Mouse (Mus musculus): ENCODE data around the gene Ntn1. TPM values are rescaled to one million over a fixed set of nuclear protein-coding genes. Genes with fewer than 3 reads are reported as not detected.

The Ntn1 gene
- polyA plus RNA-seq, 1 experiment from 2014 or later: 9.1 TPM

DNA sequence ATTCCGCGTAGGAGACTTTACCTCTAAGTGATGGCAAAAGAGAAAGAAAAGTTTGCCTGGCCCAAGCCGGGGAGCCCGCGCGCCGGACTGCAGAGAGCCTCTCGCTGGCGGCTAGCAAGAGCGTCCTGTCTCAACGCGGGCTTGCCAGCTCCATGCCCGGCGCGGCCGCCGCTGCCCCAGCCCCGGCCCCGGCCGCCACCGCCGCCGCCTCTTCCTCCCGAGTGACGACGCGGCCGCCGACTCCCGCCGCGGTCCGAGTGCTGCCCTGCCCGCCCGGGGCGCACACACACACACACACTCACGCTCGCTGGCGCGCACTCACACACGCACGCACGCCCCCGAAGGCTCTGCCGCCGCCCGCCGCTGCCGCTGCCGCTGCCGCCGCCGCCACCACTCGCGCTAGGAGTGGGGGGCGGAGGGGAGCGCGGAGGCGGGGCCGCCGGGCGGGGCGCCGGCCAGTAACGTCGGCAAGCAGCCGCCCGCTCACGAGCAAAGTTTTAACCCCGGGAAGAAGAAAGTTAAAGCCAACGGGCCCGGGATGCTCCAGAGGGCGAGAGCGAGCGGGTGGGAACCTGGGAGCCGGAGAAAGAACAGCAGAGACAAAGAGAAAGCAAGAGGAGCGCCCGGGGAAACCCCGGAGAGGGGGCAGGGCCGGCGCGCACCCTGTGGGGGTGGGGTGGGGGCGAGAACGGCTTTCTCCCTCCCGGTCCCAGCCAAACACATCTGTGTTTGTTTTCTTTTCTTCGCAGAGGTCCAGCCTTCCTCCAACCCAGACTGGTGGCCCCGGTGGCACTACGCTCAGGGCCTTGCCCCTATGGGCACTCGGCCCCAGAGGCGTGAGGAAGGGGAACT, 13.8 kb downstream of the Ntn1 start:
- peak overlapping the region; percentile 66 for H3K4me3 ChIP-seq (replicated peaks)
- peaks cover 23% of the 10 kb centered on the region for H3K4me1 ChIP-seq (replicated peaks)
- peak; percentile 82 for ATAC-seq
- H3K9me3 ChIP-seq: no peaks in the 10 kb centered on the region
- peaks cover 53% of the 10 kb centered on the region for H3K27me3 ChIP-seq (replicated peaks)
- WGBS: 1% methylated on average over 79 of the region's 90 CpGs
- no peaks in the 10 kb centered on the region for H3K36me3 ChIP-seq
- H3K4me2 ChIP-seq (replicated peaks): peak overlapping the region; percentile 97
- H3K27ac ChIP-seq: peak overlapping the region; percentile 72
- peak overlapping the region; percentile 61 for H3K9ac ChIP-seq

DNA sequence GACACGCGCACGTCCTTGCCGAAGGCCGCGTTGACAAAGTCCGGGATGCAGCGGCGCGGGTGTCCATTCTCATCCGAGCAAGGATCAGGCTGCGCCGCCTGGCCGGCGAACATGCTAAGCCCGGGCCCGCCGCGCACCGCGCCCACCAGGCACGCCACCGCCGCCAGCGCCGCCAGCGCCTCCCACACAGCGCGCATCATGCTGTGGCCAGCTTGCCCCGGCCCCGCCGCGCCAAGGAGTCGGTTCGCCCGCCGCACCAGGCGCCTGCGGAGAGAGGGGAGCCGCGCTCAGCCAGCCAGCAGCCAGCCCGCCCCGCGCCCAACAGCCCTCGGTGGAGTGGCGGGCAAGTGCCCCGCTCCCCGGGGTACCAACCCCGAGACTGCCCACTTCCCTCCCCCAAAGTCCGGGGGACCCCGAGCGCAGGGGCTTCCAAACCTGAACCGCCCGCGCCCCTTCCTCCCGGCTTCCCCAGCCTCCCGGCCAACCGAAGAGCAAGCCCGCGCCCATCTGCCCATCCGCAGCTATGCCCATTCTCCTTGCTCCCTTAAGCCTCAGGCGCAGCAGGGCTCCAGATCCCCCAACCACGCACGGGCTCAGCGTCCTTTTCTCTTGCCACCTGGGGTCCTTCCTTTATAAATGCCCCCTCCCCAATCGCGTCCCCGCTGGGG, 14.6 kb downstream of the Ntn1 start:
- Histone ChIP-seq H3K36me3 (no peaks in the 10 kb centered on the region), H3K27ac (peak overlapping the region; percentile 72; the same call in 1 of the 2 replicates), H3K27me3 (replicated peaks) (peaks cover 47% of the 10 kb centered on the region), H3K9ac (peak overlapping the region; percentile 61), H3K4me1 (replicated peaks) (peaks cover 23% of the 10 kb centered on the region), H3K4me3 (replicated peaks) (peak overlapping the region; percentile 66), H3K4me2 (replicated peaks) (peak overlapping the region; percentile 97), H3K9me3 (no peaks in the 10 kb centered on the region)
- whole genome bisulfite sequencing: under 1% methylated on average over 68 of the region's 68 CpGs
- peak; percentile 55 for ATAC-seq

DNA sequence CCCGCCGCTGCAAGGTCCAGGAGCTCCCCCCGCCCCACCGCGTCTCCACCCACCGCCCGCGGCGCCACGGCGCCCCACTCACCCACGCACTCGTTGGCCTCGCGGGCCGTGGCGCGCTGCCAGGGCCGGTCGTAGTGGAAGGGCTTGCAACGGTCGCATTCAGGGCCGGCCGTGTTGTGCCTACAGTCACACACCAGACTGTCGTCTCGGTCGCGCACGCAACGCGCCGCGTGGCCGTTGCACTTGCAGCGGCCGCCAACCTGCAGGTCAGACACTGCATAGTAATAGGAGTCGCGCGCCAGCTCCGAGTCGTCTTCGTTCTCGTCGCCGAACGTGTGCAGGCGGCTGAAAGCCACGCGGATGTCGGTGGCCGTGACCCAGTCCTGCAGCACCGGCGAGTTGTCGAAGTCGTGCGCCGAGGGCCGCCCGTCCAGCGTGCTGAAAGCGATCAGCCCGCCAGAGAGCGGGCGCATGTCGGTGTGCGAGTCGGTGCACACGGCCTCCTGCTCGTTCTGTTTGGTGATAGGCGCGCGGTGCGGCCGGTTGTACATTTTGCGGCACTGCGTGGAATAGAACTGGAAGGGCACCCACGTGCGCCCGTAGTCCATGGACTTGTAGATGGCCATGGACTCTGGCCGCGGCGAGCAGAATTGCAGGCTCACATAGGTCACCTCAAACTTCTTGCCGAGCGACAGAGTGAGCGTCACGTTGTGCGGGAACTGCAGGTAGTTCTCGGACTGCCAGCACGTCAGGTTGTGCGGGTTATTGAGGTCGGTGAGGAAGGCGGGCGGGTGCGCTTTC, 15.4 kb downstream of the Ntn1 start:
- Histone ChIP-seq H3K4me3 (replicated peaks) (peak overlapping the region; percentile 66), H3K4me1 (replicated peaks) (peaks cover 23% of the 10 kb centered on the region), H3K27me3 (replicated peaks) (peaks cover 40% of the 10 kb centered on the region), H3K9me3 (no peaks in the 10 kb centered on the region), H3K9ac (peak overlapping the region; percentile 61), H3K27ac (no peak overlapping the region), H3K4me2 (replicated peaks) (peak overlapping the region; percentile 97), H3K36me3 (no peaks in the 10 kb centered on the region)
- under 1% methylated on average over 94 of the region's 94 CpGs for WGBS
- ATAC-seq: peak; percentile 3; the same call in 1 of the 2 replicates

DNA sequence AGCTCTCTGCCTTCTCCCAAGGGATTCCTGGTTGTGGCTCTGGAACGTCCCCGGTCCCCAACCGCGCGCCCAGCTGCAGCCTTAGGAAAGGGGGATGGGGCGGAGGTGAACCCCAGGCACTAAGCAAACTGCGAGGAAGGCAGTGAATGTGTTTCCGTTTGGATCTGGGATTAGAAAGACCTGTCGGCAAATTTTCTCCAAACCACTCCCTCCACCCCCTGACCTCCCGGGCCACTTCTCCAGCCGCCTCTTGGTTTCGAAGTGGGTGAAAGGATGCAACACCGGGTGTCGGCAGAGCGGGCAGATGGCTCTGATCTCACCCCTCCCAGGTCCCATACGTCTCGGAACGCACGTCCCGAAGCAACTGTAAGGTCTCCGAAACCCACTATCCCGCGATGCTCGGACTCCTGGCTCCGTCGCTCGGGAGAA, 16.0 kb downstream of the Ntn1 start:
- no peak for ATAC-seq
- H3K9ac ChIP-seq: peak overlapping the region; percentile 61

DNA sequence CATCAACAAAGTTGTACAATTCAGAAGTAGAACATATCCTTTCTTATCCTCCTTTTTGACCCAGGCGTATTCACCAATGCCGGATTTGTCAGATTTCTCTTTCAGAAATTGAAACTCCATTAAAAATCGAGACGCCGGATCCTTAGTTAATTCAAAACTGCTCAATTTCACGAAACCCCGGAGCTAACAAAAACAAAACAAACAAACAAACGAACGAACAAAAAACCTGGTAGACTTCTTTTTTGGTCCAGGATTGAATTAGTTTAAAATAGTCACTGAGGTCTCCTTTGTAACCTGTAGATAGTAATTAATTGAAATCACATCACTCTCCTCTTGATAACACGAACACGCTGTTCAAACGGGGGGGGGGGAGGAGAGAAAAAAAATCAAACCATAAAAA, 16.5 kb downstream of the Ntn1 start:
- H3K4me2 ChIP-seq (replicated peaks): peak overlapping the region; percentile 97
- H3K27me3 ChIP-seq (replicated peaks): peaks cover 40% of the 10 kb centered on the region
- H3K4me3 ChIP-seq (replicated peaks): peak overlapping the region; percentile 66
- no peaks in the 10 kb centered on the region for H3K36me3 ChIP-seq
- 27% methylated on average over 12 of the region's 12 CpGs for WGBS
- H3K9me3 ChIP-seq: no peaks in the 10 kb centered on the region
- peaks cover 28% of the 10 kb centered on the region for H3K4me1 ChIP-seq (replicated peaks)
- H3K27ac ChIP-seq: no peak overlapping the region
- H3K9ac ChIP-seq: no peak overlapping the region; the same call in 1 of the 2 replicates
- ATAC-seq: no peak

More for the DNA sequence above, 16.0 kb downstream of the Ntn1 start:
- Histone ChIP-seq H3K4me1 (replicated peaks) (peaks cover 24% of the 10 kb centered on the region), H3K9me3 (no peaks in the 10 kb centered on the region), H3K27me3 (replicated peaks) (peaks cover 40% of the 10 kb centered on the region), H3K4me2 (replicated peaks) (peak overlapping the region; percentile 97), H3K4me3 (replicated peaks) (peak overlapping the region; percentile 66), H3K36me3 (no peaks in the 10 kb centered on the region), H3K27ac (no peak overlapping the region)
- WGBS: 2% methylated on average over 27 of the region's 27 CpGs

DNA sequence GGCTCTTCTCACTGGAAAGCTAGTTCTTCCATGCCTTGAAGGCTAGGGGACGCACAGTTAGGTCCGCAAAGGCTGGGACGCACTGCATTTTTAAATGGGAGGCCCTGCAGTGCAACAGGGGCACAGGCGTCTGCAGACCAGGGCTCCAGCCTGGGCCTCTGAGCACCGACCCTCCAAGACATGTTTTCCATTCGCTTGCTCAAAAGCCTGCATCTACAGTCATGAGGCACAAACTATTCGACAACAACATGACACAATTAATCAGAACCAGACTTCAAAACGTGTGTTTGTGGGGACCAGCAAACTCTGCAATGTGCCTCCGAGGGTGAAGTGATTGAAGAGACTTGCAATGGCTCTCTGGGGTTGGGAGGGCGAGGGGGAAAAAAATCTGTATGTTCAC, 17.1 kb downstream of the Ntn1 start:
- H3K27me3 ChIP-seq (replicated peaks): peaks cover 40% of the 10 kb centered on the region
- H3K9me3 ChIP-seq: no peaks in the 10 kb centered on the region
- 0 out of 2 replicates have a peak overlapping the region, but pooled peaks have one; percentile 4 for H3K4me3 ChIP-seq (replicated peaks)
- no peak for ATAC-seq
- 32% methylated on average over 10 of the region's 10 CpGs for WGBS
- no peak overlapping the region for H3K9ac ChIP-seq
- H3K4me2 ChIP-seq (replicated peaks): peak overlapping the region; percentile 19
- H3K27ac ChIP-seq: no peak overlapping the region
- H3K36me3 ChIP-seq: no peaks in the 10 kb centered on the region
- peaks cover 28% of the 10 kb centered on the region for H3K4me1 ChIP-seq (replicated peaks)

DNA sequence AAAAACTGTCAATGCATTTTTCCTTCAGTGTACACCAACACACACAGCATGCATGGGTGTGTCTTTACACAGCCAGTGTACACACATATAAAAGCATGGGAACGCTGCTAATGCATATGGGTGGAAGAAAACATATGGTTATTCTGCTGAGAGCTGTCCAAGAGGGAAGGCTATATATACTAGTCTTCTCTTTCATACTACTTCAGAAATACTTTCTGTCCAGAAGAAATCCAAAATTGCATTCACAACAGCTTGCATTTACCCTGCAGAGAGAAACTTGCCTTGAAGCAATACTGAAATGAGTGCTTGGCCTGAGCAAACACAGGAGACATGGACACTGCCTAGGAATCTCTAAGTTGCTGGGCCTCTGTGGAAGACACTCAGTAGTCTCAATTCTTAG, 18.8 kb downstream of the Ntn1 start:
- Histone ChIP-seq H3K9ac (no peak overlapping the region), H3K4me1 (replicated peaks) (peaks cover 24% of the 10 kb centered on the region), H3K27me3 (replicated peaks) (peaks cover 33% of the 10 kb centered on the region), H3K36me3 (no peaks in the 10 kb centered on the region), H3K4me2 (replicated peaks) (no peak overlapping the region), H3K27ac (no peak overlapping the region), H3K9me3 (no peaks in the 10 kb centered on the region), H3K4me3 (replicated peaks) (no peak overlapping the region)
- ATAC-seq: no peak
- 56% methylated on average over 1 of the region's 1 CpGs for WGBS

DNA sequence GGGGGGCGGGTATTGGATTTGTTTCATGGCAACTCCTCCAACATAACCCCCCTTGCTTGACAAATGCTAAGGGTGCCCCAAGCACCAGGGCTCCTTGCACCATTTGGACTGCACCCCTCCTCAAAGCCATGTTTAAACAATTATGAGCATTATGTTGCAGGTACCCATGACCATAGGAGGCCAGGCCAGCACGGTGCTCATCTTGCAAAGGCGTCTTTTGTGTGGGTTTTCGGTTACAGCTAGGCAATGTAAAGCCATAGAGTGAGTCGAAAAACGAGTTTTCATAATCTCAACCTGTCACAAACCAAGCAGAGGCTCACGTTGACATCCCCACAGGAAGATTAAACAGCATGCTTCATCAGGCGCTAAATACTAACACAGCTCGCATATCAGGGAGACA, 19.3 kb downstream of the Ntn1 start:
- H3K4me3 ChIP-seq (replicated peaks): no peak overlapping the region
- no peaks in the 10 kb centered on the region for H3K36me3 ChIP-seq
- 78% methylated on average over 9 of the region's 9 CpGs for WGBS
- no peak overlapping the region for H3K4me2 ChIP-seq (replicated peaks)
- H3K4me1 ChIP-seq (replicated peaks): peaks cover 24% of the 10 kb centered on the region
- H3K9me3 ChIP-seq: no peaks in the 10 kb centered on the region
- no peak overlapping the region for H3K27ac ChIP-seq
- H3K9ac ChIP-seq: no peak overlapping the region
- ATAC-seq: no peak
- peaks cover 28% of the 10 kb centered on the region for H3K27me3 ChIP-seq (replicated peaks)

DNA sequence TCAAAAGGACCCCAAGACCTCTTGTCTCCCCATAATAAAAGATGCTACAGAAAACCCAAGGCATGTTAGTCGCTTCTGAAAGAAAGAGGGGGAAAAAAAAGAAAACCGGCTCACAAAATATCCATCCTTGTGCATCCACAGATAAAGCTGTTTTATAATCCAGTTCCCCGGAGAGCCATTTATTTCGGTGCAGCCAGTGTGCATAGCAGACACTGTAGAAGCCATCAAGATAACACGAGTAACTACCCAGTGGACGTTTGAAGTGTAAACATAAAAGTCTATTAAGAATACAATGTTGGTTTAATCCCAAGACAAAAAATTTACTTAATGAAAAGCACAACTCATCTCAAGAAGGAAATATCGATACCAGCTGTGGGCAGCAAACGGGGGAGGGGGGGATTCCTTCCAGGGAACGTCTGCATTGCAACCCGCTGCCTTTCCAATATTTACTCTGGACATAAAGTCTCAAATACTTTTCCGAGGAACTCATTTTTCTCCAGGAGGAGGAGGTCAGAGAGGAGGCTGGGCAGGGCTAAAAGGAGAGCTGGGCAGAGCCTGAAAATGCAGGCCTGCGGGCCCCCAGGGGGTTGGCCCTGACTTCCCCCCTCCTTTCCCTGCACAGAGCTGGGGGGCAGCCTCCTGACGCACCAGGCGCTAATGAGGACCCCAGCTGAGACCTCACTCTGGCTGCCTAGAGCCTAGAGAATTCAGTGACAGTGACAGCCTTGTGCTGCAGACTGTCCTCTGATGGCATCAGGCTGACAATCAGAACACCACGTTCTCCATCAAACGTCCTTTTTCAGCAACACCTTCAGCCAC, 21.5 kb downstream of the Ntn1 start:
- H3K4me3 ChIP-seq (replicated peaks): no peak overlapping the region
- no peak overlapping the region for H3K9ac ChIP-seq
- ATAC-seq: peak; percentile 56; the same call in 1 of the 2 replicates
- H3K4me2 ChIP-seq (replicated peaks): peak overlapping the region; percentile 22; the same call in 1 of the 2 replicates
- no peak overlapping the region for H3K27ac ChIP-seq
- H3K27me3 ChIP-seq (replicated peaks): peaks cover 8% of the 10 kb centered on the region
- H3K9me3 ChIP-seq: no peaks in the 10 kb centered on the region
- WGBS: 9% methylated on average over 16 of the region's 16 CpGs
- H3K36me3 ChIP-seq: no peaks in the 10 kb centered on the region
- peaks cover 5% of the 10 kb centered on the region for H3K4me1 ChIP-seq (replicated peaks)

DNA sequence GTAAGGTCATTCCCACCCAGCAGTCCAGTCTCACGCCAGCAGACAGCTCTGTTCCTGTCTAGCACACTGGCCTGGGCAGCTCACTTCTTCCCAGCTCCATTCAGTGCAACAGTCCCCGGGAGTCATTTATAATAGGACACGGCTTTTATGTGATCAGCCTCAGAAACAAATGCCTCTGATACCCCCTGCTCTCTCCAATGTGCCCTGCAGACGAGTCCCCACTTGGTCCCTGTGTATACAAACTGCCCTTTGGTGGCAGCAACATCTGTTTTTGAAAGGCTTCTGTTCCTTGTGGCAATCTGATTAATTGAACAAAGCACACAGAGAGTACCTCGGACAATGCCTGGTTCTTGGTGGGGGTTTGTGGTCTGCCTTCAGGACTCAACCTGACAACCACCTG, 22.2 kb downstream of the Ntn1 start:
- Histone ChIP-seq H3K9ac (no peak overlapping the region), H3K27ac (no peak overlapping the region), H3K4me3 (replicated peaks) (no peak overlapping the region), H3K4me2 (replicated peaks) (no peak overlapping the region), H3K36me3 (no peaks in the 10 kb centered on the region), H3K9me3 (no peaks in the 10 kb centered on the region), H3K4me1 (replicated peaks) (peaks cover 5% of the 10 kb centered on the region), H3K27me3 (replicated peaks) (peaks cover 5% of the 10 kb centered on the region)
- WGBS: 34% methylated on average over 5 of the region's 5 CpGs
- ATAC-seq: peak; percentile 39; the same call in 1 of the 2 replicates

DNA sequence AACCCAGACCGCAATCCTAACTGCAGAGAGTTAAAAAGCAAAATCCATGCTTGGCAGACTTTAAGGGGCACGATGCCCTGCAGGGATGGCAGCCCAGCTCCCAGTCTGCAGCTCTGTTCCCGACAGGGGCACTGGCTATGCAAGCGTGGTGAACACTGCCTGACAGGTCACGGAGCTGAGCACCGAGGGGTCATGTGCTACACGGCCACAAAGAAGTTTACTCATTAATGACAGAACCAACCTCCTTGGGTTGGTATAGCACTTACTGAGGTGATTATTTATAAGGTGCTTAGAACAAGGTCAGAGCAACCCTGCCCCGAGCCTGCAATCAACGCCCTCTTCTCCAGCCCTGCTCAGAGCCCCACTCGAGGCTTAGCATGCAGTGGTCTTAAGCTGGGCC, 27.5 kb downstream of the Ntn1 start:
- Histone ChIP-seq H3K4me2 (replicated peaks) (no peak overlapping the region), H3K4me1 (replicated peaks) (peaks cover 9% of the 10 kb centered on the region), H3K27me3 (replicated peaks) (no peaks in the 10 kb centered on the region), H3K27ac (no peak overlapping the region), H3K9me3 (no peaks in the 10 kb centered on the region), H3K9ac (no peak overlapping the region), H3K4me3 (replicated peaks) (no peak overlapping the region), H3K36me3 (no peaks in the 10 kb centered on the region)
- ATAC-seq: no peak
- WGBS: 59% methylated on average over 10 of the region's 10 CpGs

Measured in intestine, embryonic 15.5 days (tissue).